31 mouse cellular contexts compared by ENCODE assay signal in genomic region chr14:31786906-31787305, GRCm38 (mm10). TPM values are rescaled to one million over a fixed set of nuclear protein-coding genes. Genes with fewer than 3 reads are reported as not detected.
DNase-seq lines count a peak whose midpoint lies in the region; ATAC-seq and TF ChIP-seq lines count a peak whose summit lies in the region.
"Had no signal": no experiment of that assay in that cellular context is flagged by ENCODE, and none has a peak within 500 bp of the region (broad histone marks: within the 10 kb centered on the region; RNA-seq: fewer than 3 reads in every experiment).

No protein-coding gene starts in this region.

- no peak overlapping the region for H3K4me3 ChIP-seq in gastrocnemius, adult 2 months
- no peak overlapping the region for H3K4me3 ChIP-seq in embryonic facial prominence, embryonic 15.5 days (replicated peaks)
- H3K4me3 ChIP-seq: embryonic facial prominence, embryonic 12.5 days; forebrain, embryonic 15.5 days; left cerebral cortex, adult 2 months; neural tube, embryonic 15.5 days; stomach, embryonic 15.5 days had no signal

- H3K4me2 ChIP-seq in embryonic facial prominence, embryonic 15.5 days (replicated peaks): no peak overlapping the region
- H3K4me2 ChIP-seq: embryonic facial prominence, embryonic 12.5 days; forebrain, embryonic 15.5 days; hindbrain, embryonic 14.5 days; lung, embryonic 14.5 days; neural tube, embryonic 15.5 days; stomach, embryonic 15.5 days had no signal

- no peak for ATAC-seq in embryonic facial prominence, embryonic 15.5 days (ENCODE audit: insufficient number of reproducible peaks, low FRiP score, low TSS enrichment, low read depth)
- ATAC-seq: activated CD4-positive, CD25-positive, alpha-beta regulatory T cell, adult 4 months; CD4-positive, CD25-positive, alpha-beta regulatory T cell, adult 4 months; forebrain, embryonic 15.5 days; intestine, postnatal 0 days had no signal

- H3K9ac ChIP-seq in embryonic facial prominence, embryonic 15.5 days: no peak overlapping the region
- H3K9ac ChIP-seq: embryonic facial prominence, embryonic 12.5 days; forebrain, embryonic 15.5 days; hindbrain, embryonic 14.5 days; liver, embryonic 14.5 days; lung, embryonic 14.5 days; neural tube, embryonic 15.5 days; stomach, embryonic 15.5 days had no signal

- no peaks in the 10 kb centered on the region for H3K36me3 ChIP-seq in embryonic facial prominence, embryonic 15.5 days
- H3K36me3 ChIP-seq: embryonic facial prominence, embryonic 12.5 days; forebrain, embryonic 15.5 days; neural tube, embryonic 15.5 days; stomach, embryonic 15.5 days had no signal

- peak overlapping the region; percentile 4; the same call in 1 of the 2 replicates for H3K27ac ChIP-seq in gastrocnemius, adult 2 months
- peak overlapping the region; percentile 52; the same call in 1 of the 2 replicates for H3K27ac ChIP-seq in embryonic facial prominence, embryonic 15.5 days (replicated peaks)
- H3K27ac ChIP-seq: embryonic facial prominence, embryonic 12.5 days; forebrain, embryonic 15.5 days; hindbrain, embryonic 14.5 days; left cerebral cortex, adult 2 months; liver, embryonic 14.5 days; neural tube, embryonic 15.5 days; stomach, embryonic 15.5 days had no signal

- H3K27me3 ChIP-seq in embryonic facial prominence, embryonic 15.5 days: no peaks in the 10 kb centered on the region
- H3K27me3 ChIP-seq: embryonic facial prominence, embryonic 12.5 days; forebrain, embryonic 15.5 days; neural tube, embryonic 15.5 days; stomach, embryonic 15.5 days had no signal

- WGBS in embryonic facial prominence, embryonic 15.5 days: 23% methylated on average over 2 of the region's 2 CpGs

- intact Hi-C loops in gastrocnemius, adult 2 months (cut with DNase I): no loop called here

- DNase-seq in gastrocnemius, adult 2 months: no peak
- no peak for DNase-seq in gastrocnemius, postnatal 25 days
- peak; percentile 38 for DNase-seq in retina, postnatal 1 day
- no peak for DNase-seq in retina, embryonic 14.5 days (ENCODE audit: low spot score)
- DNase-seq in left cerebral cortex, adult 11 months (ENCODE audit: low spot score): no peak
- DNase-seq in urinary bladder, adult 2 months (ENCODE audit: low spot score): no peak
- DNase-seq in right cerebral cortex, postnatal 4 days: no peak
- DNase-seq: adrenal gland, adult 8-10 months; cerebellum, adult 8-10 months; cerebellum, postnatal 36 days; heart, postnatal 4 days; kidney, adult 9 months; kidney, postnatal 10 days; layer of hippocampus, adult 9-11 months; liver; lung, embryonic 14.5 days; lung, postnatal 14 days; midbrain, embryonic 14.5 days; right cerebral cortex, adult 18-20 months; thymus, postnatal 14 days had no signal

- H3K4me1 ChIP-seq in embryonic facial prominence, embryonic 15.5 days: 0 out of 2 replicates have a peak, but pooled peaks cover 3% of the 10 kb centered on the region
- H3K4me1 ChIP-seq: stomach, embryonic 15.5 days had no signal

- no peaks in the 10 kb centered on the region for H3K9me3 ChIP-seq in embryonic facial prominence, embryonic 15.5 days (replicated peaks)
- H3K9me3 ChIP-seq: embryonic facial prominence, embryonic 12.5 days; forebrain, embryonic 15.5 days; neural tube, embryonic 15.5 days; stomach, embryonic 15.5 days had no signal

- no peak for TF ChIP-seq CTCF in gastrocnemius, adult 2 months (IDR thresholded peaks at IDR 0.05)

RNA-seq across cellular contexts. Expression of gene Ankrd28, which starts 43.5 kb away (rescaled TPM):
- total RNA-seq in gastrocnemius, adult 2 months (2021): 10 to 100 TPM; 41.3 to 51.4 TPM
- total RNA-seq in gastrocnemius, postnatal 25 days (2021): 10 to 100 TPM; 34.6 to 41.3 TPM
- polyA plus RNA-seq in embryonic facial prominence, embryonic 15.5 days (2015; fragmentation: Nextera tagmentation; extraction: Ambion mirVana): 8.6 and 9.8 TPM in 2 replicates
- polyA plus RNA-seq in urinary bladder, adult 2 months (2012; rRNA removed): 10.3 and 13.7 TPM in 2 replicates
